Mouse (Mus musculus): Measurements from ENCODE around the gene Id1.

Gene Id1

GRCm38 (mm10) chr2:152736090-152736601, at the start of gene Id1:
Gene Id1 (plus strand): TSS chr2:152736251.
- DNase-seq (ENCODE audit: low read depth, low spot score): peak; percentile 87

DNA sequence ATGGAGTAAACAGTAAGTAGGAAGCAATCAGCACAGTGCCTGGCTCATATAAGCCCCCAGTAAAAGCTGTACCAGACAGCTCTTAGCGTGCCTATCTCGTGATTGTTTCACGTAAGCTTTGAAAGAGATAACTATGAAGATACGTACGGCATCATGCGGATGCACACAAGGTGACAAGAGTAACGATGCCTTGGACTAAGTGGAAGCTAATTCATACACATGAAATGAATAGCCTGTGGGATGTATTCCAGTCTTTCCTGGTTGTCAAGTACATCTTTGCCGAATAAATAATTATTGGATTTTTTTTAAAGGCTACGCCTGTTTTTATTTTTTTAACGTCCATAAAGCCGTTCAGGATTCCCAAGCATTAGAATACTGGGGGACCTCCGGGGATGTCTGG, 49.7 kb upstream of the Id1 start:
- no peak for DNase-seq (ENCODE audit: low read depth, low spot score)

DNA sequence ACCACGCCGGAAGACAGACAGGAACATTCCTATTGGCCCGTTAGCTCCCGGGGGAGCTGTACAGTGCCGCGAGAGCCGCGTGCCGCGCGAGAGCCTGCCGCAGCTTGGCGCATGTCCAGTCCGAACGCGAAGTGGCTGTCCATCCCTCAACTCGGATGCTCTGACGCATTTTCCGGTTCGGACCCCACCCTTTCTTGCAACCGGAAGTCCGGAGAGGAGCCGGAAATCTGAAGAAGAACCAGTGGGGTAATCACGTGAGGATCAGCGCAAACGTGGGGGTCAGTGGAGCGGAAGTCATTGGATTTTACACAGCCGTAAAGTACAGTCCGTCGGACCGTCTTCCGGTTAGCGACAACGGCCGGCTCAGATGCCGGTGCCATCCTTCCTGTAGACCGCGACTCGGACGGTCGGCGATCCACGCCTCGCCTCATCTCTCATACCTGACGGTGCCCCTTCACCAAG, 49.2 kb upstream of the Id1 start, which contains the start of gene Mcts2:
Gene Mcts2, plus strand, starts transcription at position 230 of the 462 bp plus-strand sequence.
- peak; percentile 85 for DNase-seq (ENCODE audit: low read depth, low spot score)

DNA sequence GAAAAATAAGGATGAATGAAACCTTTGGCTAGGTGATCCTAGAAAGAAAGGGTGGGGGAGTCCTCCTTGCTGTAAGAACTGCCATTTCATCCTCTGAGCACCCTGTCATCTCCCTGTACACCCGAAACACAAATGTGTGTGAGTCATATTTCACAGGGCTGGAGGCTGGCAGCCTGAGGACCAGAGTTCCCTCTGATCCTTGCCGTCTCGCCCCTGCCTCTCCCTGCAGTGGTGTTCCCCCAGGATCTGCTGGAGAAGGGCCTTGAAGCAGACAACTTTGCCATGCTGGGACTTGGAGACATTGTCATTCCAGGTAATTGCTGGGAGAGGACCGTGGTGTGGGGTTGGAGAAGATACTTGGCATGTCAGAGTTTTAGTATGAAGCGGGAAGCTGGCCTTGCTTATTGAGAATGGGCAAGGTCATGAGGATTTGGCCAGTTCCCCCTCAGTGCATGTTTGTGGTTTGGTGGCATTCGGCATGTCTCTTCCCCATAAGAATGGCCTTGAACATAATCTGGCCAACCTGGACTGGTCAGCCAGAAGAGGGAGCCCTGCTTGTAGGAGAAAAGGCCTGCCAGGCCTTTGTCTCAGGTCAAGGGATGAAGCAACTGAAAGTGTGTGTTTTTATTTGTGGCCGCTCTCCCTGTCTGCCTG, 44.4 kb upstream of the Id1 start:
- DNase-seq (ENCODE audit: low read depth, low spot score): no peak

GRCm38 (mm10) chr2:152693233-152693632, 42.8 kb upstream of the Id1 start:
- DNase-seq (ENCODE audit: low read depth, low spot score): peak; percentile 69

GRCm38 (mm10) chr2:152693735-152694134, 42.3 kb upstream of the Id1 start:
- DNase-seq (ENCODE audit: low read depth, low spot score): no peak

- no peak for DNase-seq (ENCODE audit: low read depth, low spot score)
Observed at GRCm38 (mm10) chr2:152694708-152695107, 41.3 kb upstream of the Id1 start.

DNA sequence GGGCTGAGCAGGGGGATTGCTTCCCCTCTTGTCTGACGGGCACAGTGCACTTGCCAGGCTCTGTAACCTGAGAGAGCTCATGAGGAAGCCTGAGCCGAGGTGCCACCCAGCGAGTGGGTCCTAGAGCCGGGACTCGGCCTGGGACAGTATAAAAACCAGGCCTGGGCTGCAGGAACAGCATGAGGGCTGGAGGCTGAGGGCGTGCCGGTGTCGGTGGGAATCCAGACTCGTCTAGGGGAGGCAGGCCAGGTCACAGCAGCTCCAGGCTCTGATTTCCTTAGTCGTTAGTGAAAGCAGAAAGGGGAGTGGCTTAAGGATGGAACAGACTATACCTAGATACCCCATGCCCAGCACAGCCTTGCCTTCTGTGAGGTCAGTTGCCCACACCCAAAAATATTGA, 40.0 kb upstream of the Id1 start:
- DNase-seq (ENCODE audit: low read depth, low spot score): no peak

- DNase-seq (ENCODE audit: low read depth, low spot score): peak; percentile 86
Observed at GRCm38 (mm10) chr2:152696476-152697164, 39.4 kb upstream of the Id1 start.

GRCm38 (mm10) chr2:152700138-152700537, 35.9 kb upstream of the Id1 start:
- no peak for DNase-seq (ENCODE audit: low read depth, low spot score)

DNA sequence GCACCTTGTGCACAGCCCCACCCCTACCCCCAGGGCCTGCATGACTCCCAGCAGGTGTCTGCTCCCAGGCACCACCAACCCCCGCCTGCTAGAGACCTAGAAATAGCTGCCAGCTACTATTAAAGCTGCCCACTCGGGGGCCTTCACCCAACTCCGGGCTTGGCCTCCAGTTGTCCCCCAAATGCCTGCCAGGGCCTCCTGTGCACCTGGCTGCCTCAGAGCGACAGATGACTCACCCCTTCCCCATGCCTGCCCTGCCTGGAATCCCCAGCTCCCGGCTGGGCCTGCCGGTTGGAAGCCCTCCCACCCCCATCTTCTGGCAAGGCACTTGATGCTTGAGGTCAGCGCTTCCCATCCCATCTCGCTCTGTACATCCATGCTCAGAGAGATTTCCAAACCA, 35.3 kb upstream of the Id1 start:
- DNase-seq (ENCODE audit: low read depth, low spot score): no peak

DNA sequence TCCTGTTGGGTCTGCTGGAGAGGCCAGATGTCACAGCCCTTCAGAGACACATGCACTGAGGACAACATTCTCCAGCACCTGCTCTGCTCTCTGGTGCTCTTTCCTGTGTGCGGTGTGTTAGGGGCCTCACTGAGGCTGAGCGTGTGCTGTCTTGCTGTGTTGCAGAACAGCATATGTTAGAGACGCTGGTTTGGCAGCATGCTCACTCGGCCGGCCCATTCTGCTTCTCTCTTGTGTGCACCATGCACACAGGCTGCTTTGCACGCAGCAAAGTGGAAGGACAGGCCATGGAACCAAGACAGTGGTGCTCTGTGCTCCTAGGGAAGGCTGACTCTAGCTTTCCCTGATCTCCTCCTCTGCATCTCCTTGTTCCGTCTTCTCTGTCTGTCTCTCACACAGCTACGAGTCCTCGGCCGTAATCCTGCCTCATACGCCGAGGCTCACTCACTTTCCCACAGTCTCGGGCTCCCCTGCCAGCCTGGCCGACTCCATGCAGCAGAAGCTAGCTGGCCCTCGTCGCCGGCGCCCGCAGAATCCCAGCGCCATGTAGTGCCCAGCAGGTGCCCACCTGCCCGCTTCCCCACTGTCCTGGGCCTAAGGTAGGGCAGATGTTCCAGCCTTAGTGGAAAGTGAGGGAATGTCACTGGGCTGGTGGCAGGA, 32.3 kb upstream of the Id1 start:
- DNase-seq (ENCODE audit: low read depth, low spot score): no peak

DNA sequence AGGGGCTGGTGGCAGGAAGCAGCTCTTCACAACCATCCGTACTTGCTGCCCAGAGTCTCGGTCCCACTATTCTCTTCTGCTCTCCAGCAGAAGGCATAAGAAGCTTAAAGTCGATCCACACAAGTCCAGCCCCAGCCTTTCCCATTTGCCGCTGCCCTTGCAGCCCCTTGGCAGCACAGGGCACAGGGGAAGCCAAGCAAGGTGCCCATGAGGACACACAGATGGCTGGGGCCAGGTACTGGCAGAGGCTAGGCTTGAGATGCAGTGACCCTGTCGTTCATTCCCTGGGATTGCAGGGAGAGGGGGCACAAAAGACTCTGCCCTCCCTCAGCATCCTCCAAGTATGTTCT, 31.8 kb upstream of the Id1 start:
- no peak for DNase-seq (ENCODE audit: low read depth, low spot score)

DNA sequence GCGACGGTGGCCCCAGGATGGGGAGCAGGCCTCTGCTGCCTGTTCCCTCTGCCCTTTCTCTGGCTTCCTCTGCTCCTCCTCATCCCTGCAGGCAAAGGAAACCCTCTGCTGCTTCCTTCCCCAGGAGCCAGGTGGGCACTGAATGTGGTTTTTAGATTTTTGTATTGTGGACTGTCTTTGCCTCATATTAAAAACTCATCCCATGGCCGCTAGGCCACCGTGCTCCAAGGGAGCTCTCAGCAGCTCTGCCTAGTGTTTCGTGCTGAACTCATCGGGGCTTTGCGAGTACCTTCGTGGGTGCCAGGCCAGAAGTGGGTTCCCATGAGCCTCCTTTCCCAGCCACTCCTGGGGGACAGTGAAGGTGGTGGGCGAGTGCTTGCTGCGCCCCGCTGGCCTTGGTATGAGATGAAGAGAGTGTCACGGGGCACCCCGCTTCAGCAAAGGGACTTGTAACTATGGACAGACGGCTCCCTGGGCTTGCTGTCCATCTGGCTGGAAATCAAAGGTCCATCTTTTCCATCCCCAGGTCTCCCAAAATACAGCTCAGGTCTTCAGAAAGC, 31.2 kb upstream of the Id1 start:
- no peak for DNase-seq (ENCODE audit: low read depth, low spot score)

DNA sequence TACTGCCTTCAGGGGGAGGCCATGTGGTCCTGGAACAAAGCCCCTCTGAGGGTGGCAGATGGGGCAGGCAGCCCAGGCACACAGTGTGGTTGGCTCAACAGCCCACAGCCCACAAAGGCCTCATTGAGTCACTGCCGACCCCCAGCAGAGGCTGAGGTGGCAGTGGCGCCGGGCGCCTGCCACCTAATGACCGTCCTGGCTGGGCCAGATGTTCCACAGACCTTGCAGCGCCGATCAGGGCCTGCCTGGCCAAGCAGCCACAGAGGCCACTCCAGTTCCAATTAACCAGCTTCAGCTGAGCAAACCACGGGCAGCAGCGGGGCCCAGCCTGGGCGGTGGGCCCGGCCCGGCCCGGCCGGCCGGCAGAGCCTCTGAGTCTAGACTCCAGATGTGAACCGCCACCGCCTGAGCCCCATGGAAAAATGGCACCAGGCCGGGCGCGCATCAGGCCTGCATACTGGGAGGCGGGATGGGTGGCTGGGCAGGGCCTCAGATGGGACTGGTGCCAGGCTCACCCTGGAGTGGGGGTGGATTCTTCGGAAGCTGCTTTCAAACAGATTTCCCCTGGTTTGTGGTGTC, 30.0 kb upstream of the Id1 start:
- DNase-seq (ENCODE audit: low read depth, low spot score): peak; percentile 30

GRCm38 (mm10) chr2:152707186-152707585, 28.9 kb upstream of the Id1 start:
- DNase-seq (ENCODE audit: low read depth, low spot score): peak; percentile 14

DNA sequence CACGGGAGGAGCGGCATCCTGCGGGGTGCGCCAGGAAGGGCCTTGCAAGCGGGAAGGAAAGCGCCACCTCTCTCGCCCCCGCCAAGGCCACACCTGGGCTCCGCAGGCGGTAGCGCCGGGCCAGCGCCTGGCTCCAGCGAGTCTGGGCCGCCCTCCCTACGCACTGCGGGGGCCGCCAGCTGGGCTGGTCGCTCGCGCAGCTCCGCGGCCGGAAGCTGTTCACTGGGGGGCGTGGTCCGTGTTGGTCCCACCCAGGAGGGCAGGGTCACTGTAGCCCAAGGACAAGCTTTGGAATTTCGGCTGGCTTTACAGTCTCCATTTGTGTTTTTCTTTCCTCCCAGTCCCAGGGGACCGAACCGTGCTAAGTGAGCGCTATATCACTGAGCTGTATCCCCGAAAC, 28.4 kb upstream of the Id1 start:
- DNase-seq (ENCODE audit: low read depth, low spot score): peak; percentile 87

GRCm38 (mm10) chr2:152709066-152709465, 27.0 kb upstream of the Id1 start:
- no peak for DNase-seq (ENCODE audit: low read depth, low spot score)

DNA sequence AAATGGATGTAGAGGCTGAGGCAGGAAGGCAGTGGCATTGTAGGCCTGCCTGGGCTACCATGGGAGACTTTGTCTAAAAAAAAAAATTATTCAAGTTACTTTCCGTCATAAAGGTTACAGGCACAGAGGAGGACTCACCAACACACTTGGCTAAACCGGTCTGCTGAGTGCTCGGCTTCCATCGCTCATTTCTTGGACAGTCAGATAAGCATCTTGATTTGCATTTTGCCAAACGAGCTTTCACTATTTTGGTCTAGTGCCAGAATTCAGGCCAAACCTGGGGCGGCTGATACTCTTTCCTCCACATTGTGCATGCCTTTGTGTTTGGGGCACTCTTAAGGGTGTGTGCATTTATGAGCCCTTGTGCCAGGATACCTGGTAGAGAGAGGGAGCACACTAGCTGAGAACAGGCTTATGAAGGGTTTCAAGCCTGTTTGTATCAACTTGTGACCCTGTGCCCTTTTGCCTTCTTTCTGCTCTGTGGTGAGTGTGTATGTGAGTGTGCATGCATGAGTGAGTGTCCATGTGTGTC, 19.7 kb upstream of the Id1 start:
- no peak for DNase-seq (ENCODE audit: low read depth, low spot score)

DNA sequence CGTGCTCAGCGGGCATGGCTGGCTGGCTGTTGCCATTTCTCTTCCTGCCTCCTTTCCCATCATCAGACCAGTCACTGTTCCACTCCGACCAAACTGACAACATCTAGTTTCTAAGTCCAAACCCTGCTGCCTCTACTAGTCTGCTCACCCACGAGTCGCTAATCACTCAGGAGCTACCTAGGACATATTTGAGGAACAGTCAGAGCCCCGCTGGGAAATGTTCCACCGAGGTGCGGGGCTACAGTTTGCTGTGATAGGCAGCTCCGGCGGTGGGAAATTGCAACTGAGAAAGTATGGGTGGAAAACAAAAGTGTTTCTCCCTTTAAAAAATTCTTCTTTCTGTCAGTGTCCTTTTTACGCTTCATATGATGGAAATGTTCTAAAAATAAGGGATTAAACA, 18.4 kb upstream of the Id1 start:
- DNase-seq (ENCODE audit: low read depth, low spot score): no peak

GRCm38 (mm10) chr2:152718076-152718475, 18.0 kb upstream of the Id1 start:
- DNase-seq (ENCODE audit: low read depth, low spot score): no peak

Data from embryo, embryonic 11.5 days (tissue).